Mouse (Mus musculus): ENCODE data around the gene Atrnl1.
A peak's percentile ranks its signal among the peaks of the same experiment; 100 is the strongest.

Atrnl1 gene

DNA sequence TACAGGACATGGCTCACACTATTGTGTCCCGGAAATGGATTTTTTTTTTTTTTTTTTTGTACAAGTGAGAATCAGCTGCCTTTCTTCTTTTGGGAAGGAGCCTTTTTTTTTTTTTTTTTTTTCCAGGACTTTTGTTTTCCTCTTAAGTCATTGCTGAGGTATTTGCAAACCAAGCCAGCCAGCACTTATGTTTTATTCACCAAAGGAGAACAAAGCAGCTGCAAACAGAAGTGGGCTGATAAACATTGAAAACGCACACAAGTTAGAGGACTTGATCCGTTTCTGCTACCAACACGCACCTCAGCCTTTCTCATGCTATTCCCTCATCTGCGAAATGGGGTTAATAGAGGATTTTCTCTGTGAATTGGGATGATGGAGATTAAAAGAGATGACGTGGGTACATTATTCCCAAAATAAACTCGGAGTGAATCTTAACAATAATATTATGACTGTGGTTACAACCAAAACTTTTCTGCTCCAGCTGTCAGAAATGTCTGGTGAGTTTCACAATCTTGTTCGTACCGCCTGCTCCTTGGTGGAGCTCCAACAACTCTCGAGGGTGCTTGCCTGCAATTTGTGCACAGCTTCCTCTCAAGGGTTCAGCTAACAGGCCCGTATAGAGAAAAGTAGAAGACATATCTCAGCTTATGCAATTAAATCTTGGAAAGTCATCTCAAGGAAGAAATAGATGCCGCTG, 1.3 kb upstream of the Atrnl1 start:
- DNase-seq (ENCODE audit: inconsistent age in 2 of 2, low spot score in 1 of 2), result peak in 1 of 2 experiments; percentile 36

DNA sequence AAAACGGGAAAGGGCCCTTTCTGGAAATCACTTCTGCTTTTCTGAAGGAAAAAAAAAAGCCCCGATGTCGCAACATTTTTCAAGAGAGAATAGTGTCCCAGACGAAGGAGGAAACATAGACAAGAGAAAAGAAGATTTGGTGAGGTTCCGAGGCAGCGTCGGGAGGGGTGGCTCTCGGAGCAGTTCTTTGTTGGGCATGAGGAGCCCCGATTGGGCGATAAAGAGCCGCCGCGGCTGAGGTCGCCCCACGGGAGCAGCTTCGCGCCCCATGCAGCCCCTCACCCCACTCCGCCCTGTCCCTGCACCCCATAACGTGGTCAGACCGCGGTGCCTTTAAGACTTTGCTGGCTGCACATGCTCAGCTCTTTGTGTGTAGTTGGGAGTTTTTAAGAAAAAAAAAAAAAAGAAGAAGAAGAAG, 767 bp upstream of the Atrnl1 start:
- DNase-seq (ENCODE audit: inconsistent age in 2 of 2, low spot score in 1 of 2), result no peak

DNA sequence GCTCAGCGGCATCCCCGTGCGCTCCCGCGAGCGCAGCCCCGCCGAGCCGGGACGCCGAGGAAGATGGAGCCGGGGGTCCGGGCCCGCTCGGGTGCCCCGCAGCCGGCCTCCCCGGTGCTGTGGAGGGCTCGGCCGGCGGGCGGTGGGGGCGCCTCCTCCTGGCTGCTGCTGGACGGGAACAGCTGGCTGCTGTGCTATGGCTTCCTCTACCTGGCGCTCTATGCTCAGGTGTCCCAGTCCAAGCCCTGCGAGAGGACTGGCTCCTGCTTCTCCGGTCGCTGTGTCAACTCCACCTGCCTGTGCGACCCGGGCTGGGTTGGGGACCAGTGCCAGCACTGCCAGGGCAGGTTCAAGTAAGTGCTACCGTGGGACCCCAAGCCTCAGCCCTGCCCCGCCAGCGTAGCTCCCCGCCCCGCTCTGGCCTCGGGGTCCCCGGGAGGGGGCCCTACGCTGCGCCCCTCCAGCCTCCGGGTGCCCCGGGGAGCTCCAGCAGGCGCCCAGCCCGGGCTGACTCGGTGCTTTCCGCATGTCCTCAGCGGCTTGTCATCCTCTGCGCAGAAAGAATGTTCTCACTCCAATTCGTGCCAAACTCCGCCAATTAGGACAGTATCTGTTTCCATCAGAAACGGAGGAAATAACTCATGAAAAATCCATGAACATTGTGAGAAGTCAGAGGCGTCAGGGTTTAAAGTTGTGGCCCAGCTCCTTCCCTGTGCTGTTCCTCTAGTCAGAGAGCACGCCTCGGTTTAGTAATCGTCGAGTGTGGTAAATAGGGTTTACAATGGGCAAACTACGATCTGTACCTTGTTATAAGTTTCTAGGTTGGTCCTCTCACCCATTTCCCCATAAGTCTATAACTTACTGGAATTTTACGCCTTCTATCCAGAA, 701 bp downstream of the Atrnl1 start:
- DNase-seq (ENCODE audit: inconsistent age in 2 of 2, low spot score in 1 of 2), result peak; percentile 66 to 87

DNA sequence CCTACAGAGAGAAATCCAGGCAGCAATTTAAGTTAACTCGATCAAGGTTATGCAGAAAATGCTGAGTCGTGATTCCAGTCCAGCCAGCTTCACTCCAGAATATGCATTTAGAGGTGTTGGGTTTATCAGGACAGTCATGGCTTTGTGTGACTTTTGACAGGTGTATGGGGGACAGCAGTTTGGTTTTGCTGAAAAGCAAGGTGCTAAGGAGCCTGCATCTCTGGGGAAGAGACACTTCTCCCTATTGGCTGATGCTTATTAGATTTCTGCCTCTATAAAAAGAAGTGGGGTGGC, 1.3 kb downstream of the Atrnl1 start:
- peak in 1 of 2 experiments; percentile 70 for DNase-seq (ENCODE audit: inconsistent age in 2 of 2, low spot score in 1 of 2)

DNA sequence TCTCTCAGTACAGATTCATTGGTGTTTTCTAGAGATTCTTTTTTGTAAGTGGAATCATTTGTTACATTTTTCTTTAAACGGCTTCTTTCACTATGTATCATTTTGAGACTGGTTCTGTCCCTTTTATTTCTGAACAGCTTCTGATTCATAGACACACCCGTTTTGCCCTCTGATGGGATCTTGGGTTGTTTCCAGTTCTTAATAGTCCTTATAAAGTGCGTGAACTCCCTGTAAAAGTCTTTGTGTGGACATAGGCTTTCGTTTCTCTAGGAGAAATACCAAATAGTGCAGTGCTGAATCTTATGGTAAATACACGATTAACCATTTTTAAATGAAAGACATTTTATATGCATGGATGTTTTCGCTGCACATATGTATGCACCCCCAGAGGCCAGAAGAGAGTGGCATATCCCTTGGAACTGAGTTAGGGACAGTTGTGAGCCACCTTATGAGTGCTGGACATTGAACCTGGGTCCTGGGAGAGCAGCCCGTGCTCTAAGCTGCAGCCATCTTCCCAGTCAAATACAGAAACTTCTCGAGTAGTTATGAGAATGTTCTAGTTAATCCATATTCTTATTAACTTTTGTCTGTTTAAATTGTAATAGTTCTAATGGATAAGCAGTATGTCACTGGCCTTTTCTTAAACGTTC, 5.3 kb downstream of the Atrnl1 start:
- DNase-seq (ENCODE audit: inconsistent age in 2 of 2, low spot score in 1 of 2), result no peak

DNA sequence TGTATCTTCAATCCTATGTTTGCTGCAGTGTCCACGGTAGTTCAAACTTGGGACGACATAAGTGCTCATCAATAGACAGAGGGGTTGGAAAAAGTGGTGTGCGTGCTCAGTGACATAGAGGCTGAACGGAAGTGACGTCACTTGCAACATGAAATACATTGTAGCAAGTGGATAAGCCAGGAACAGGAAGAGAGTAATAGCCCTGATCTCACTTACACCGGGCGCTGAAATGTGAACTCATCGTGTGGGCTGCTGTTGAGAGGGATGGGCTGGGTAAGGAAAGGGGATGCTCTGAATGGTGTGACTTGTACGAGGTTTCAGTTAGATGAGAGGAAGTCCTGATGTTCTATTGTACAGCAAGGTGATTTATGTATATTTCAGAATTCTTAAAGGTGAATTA, 8.3 kb downstream of the Atrnl1 start:
- no peak for DNase-seq (ENCODE audit: inconsistent age in 2 of 2, low spot score in 1 of 2)

DNA sequence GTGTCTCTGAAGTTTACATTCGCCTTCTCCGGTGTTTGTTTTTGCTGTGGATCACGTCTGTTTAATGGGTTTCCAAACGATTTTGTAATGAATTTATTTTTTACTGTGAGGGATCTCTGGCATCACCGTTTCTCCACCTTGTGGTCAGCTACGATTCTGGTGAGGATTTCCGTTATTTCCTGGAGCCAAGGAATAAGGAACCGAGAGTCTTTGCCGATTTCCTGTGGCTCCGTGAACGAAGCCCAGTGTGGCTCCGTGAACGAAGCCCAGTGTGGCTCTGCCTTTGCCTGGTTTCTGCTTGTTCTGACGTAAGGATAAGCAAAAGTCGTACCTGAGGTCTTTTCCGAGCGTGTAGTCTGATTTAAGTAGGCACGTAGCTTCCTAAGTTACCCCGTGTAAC, 11.0 kb downstream of the Atrnl1 start:
- DNase-seq (ENCODE audit: inconsistent age in 2 of 2, low spot score in 1 of 2), result no peak

DNA sequence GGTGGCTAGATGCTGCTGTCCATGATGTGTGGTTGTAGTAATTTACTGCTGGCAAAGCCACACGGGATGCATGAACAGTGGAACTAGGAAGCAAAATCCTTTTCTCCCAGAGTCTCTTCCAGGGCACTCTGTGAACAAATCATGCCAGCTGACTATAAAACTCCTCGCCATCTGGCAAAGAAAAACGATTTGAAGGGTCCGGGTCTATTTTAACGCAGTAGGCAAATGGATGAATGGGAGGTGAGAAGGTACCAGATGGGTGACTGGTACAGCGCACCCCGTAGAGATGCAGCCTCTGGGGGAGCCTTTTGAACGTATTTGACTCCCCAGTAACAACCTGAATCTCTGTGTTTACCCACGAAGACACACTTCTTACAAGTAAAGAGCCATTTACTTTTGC, 14.9 kb downstream of the Atrnl1 start:
- DNase-seq (ENCODE audit: inconsistent age in 2 of 2, low spot score in 1 of 2), result no peak

DNA sequence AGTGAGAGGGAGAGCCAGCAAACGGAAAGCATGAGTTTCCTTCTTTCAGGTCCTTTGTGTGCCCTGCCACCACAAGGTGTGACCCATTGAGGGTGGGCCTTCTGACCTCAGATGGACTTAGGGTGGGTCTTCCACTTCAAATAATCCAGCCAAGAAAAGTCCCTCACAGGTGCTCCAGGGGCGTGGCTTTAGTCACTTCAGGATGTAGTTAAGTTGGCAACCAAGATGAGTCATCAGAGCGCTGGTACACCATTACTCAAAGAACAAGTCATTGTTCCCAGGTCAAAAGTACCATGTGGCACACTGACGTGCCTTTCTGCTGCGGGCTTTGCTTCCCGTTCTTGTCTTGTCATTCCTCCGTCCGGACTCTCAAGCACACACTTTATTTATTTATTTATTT, 16.4 kb downstream of the Atrnl1 start:
- no peak for DNase-seq (ENCODE audit: inconsistent age in 2 of 2, low spot score in 1 of 2)

DNA sequence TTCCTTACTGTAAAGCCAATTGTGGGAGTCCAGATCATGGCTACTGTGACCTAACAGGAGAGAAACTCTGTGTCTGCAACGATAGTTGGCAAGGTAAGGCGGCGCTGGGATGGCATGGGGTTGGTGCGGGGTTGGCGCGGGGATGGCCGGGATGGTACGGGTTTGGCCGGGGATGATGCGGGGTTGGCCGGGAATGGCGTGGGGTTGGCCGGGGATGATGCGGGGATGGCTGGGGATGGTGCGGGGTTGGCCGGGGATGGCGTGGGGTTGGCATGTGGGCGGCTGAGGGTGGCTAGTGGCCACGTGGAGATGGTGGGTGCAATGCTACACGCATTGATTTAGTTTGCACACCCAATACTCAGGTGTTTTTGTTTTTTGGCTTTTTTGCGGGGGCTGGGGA, 31.7 kb downstream of the Atrnl1 start:
- DNase-seq (ENCODE audit: inconsistent age in 2 of 2, low spot score in 1 of 2), result no peak

DNA sequence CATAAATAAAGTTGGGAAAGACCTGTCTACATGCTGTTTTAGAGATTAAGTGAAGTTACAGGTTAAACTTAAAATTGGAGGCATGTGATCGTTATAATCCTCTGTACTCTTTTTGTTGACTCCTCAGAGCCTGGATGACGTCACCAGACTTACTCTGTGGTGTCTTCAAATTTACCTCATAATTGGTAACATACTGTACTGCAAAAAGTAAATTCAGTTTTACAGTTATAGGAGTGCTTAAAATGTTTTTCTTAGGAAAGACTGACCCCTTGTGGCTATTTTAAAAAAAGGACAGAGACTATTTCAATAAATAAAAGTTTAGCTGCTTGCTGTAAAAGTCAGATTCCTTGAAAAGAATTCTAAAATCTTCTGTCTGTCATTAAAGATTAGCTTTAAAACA, 32.1 kb downstream of the Atrnl1 start:
- DNase-seq (ENCODE audit: inconsistent age in 2 of 2, low spot score in 1 of 2), result peak in 1 of 2 experiments; percentile 57

DNA sequence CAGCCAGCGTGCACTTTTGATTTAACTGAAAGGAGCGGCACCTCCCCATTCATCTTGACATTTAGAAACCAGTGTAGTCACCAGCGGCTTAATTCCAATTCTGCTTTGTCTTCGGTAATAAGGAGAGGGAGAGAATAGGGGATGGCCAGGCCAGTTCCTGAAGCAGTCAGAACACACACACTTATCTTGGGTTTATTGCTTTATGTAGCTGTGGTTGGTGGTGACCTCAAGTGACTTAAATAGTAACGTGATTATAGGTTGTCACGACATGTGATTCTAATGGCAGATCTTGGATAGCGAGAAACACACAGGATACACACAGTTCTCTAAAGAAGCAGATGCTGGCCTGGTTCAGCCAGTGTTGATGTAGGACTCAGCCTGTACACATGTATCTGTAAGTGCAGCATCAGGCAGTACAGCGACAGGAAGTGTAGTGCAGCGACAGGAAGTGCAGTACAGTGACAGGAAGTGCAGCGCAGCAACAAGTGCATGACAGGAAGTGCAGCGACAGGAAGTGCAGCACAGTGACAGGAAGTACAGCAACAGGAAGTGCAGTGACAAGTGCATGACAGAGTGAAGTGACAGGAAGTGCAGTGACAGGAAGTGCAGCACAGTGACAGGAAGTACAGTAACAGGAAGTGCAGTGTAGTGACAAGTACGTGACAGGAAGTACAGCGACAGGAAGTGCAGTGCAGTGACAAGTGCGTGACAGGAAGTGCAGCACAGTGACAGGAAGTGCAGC, 37.5 kb downstream of the Atrnl1 start:
- DNase-seq (ENCODE audit: inconsistent age in 2 of 2, low spot score in 1 of 2), result no peak

DNA sequence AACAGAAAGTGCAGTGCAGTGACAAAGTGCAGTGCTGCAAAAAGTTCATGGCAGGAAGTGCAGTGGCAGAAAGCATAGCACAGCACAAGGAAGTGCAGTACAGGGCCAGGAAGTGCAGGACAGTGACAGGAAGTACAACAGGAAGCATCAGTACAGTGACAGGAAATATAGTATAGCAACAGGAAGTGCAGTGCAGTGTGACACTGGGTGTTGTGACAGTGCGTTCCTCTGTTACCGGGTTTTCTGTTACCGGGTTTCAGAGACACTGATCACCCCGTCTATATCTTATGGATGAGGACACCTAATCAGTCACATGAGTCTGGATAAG, 38.1 kb downstream of the Atrnl1 start:
- DNase-seq (ENCODE audit: inconsistent age in 2 of 2, low spot score in 1 of 2), result no peak

DNA sequence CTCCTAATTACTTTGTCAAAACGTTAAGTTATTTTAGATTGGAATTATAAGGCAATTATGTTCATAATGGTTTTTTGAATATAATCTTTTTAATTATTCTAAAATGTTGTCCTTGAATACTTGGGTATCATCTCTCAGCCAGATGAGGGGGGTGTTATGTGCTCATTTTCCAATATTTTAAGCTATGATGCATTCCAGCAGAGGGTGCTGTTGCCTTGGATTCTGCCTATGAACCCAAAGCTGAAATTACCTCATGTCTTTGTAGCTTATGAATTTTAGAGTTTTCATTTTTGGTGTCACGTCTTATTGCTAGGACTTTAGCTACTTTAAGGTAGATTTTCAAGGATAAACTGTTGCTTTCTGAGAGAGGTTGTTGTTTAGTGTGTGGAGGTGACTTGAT, 44.2 kb downstream of the Atrnl1 start:
- peak; percentile 23 to 76 for DNase-seq (ENCODE audit: inconsistent age in 2 of 2, low spot score in 1 of 2)

DNA sequence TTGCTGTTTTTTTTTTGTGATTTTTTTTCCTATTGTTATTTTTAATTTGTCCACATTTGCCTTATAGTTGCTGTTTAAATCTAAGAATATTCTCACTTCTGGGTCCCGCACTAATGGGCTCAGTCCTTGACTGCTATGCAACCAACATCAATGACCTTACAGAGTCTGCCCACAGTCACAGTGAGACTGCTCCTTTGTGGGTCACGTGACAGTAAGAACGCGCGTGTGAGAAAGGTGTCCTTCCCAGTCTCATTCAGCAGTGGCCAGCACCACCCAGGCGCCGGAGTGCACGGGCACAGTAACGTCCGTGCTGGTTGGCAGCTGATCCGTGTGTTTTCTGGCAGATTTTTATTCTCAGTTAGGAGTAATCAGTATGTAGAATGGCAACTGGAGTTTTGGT, 44.7 kb downstream of the Atrnl1 start:
- no peak for DNase-seq (ENCODE audit: inconsistent age in 2 of 2, low spot score in 1 of 2)

DNA sequence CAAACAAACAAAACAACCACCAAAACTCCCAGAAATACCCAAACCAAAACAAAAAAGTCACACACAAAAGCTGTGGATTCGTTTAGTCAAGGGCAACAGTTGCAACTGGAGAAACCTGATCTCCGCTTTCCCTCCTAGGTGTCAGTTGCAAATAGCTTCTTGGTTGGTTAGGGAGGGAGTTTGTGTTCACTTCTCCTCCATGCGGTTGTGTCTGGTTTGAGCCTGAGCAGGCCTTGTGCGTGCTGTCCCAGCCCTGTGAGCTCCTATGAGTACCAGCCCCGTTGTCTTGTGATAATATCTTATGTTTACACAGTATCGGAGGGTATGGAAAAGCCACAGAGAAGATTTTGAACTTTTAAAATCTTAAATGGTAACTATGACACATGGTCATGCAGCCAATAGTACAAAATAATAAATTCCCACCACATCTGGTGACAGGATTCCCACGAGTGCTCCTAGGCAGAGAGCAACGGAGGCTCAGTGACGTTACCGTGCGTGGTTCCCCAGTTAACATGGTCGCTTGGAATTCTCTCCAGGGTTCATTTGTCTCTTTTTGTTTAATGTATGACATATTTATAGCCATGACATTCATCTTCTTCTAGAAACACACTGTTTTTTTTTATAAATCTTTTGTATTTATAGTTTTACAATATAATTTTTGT, 46.7 kb downstream of the Atrnl1 start:
- no peak for DNase-seq (ENCODE audit: inconsistent age in 2 of 2, low spot score in 1 of 2)

DNA sequence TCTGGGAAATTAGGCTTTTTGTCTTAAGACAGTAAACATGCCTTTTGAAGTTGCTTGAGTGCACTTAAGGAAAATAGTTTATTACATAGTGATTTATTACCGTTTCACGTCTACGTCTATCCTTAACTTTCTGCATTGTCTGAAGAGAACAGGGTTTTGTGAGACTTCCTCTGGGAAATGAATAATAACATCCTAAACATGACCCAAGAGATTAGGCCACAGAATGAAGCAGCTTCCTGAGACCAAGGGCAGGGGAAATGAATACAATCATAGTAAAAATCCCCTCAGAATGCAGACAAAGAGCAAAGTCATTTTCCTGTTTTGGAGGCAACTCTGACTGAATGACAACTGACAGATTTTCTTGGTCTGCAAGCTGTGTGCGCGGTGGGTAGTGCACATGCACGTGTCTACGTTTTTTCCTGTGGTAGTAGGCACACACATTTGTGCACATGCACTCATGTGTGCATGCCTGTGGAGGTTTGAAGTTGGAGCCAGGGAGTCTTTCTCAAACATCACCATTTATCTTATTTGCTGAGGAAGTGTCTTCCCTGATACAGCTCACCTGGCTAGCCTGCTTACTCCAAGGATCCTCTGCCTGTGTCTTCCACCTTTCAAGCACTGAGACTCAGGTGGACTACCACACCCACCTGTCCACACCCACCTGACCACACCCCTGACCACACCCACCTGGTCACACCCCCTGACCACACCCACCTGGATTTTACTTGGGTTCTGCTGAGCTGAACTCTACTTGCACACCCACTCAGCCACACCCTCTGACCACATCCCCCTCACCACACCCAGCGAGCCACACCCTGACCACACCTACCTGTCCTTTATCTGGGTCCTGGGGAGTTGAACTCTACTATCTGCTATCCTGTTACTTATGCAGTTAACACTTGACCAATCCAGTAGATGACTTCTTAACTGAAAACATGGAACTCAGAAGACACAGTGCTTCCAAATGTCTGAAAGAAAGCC, 47.6 kb downstream of the Atrnl1 start:
- DNase-seq (ENCODE audit: inconsistent age in 2 of 2, low spot score in 1 of 2), result no peak

DNA sequence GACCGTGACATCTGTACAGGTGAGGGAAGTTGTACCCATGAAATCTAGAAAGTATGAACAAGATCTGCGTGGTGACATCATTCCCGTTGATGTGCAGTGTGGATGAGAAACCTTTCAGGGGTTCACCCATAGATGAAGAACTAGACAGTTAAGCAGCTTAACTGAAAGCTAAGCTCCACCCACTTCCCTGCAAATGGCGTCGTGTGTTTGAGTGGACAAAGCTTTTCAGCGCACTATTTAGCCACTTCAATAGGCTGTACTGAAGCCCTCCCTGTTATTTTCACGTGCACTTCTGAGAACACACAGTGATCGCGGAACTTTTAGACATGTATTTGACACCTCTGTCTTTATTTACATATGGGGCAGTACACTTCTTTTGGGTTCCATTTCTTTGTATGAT, 56.2 kb downstream of the Atrnl1 start:
- no peak for DNase-seq (ENCODE audit: inconsistent age in 2 of 2, low spot score in 1 of 2)

DNA sequence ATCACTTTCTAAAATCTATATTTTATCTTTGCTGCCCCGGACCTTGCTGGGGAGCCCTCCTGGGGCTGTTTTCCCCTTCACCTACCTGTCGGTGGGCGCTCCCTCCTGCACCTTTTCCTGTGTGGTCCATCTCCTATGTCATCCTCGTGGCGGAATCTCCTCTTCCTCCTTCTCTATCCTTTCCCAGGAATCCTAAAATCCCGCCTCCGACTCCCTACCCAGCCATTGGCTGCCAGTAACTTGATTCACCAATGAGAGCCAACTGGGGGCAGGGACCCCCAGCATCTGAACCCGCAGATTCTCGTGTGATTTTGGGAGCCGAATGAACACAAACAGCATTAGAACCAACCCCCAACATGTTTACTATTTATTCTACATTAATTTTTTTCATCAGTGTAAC, 57.1 kb downstream of the Atrnl1 start:
- DNase-seq (ENCODE audit: inconsistent age in 2 of 2, low spot score in 1 of 2), result no peak

DNA sequence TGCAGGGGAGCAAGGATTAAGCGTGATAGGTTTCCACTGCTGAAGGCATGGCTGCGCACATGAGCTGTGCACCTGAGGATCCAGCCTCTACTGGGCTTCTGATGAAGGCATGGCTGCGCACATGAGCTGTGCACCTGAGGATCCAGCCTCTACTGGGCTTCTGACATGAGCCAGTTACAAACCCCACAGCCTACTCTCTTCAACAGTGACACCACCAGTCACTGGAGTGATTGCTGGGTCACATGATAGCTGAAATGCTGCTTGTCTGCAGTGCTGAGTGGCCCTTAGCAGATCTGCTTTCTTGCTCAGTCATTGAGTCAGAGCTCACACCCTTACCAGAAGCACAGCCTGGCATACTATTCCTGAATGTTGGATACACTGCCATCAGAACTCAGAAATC, 68.6 kb downstream of the Atrnl1 start:
- DNase-seq (ENCODE audit: inconsistent age in 2 of 2, low spot score in 1 of 2), result no peak

All from adrenal gland, adult (tissue).